Mouse (Mus musculus) midbrain, embryonic 13.5 days (tissue): ENCODE measurements around the gene Rln1. TPM values are rescaled to one million over a fixed set of nuclear protein-coding genes. Genes with fewer than 3 reads are reported as not detected.

ENCODE experiments used
- polyA plus RNA-seq: library from polyadenylated mRNA; unstranded; fragments of >200 nt; fragmentation: Nextera tagmentation; extraction: Ambion mirVana; gene quantifications from 2 replicates; pipeline ENCODE4 v1.2.1, GENCODE M21; 2015

The Rln1 gene
- polyA plus RNA-seq, 1 experiment from 2014 or later: 1.0 TPM

Other genes with a start within 250 kb of the Rln1 start
- 29.2 and 29.7 TPM in 2 replicates for gene Rcl1, start 233.3 kb downstream of the Rln1 start, polyA plus RNA-seq
- gene Jak2, start 82.8 kb downstream of the Rln1 start, polyA plus RNA-seq: 13.4 and 14.6 TPM in 2 replicates
- 2.6 and 2.9 TPM in 2 replicates for gene Insl6, start 9.3 kb downstream of the Rln1 start, polyA plus RNA-seq
- gene Plgrkt, start 32.7 kb upstream of the Rln1 start, polyA plus RNA-seq: 93.9 and 97.1 TPM in 2 replicates
- 0.27 and 0.70 TPM in 2 replicates for gene Cd274, start 32.8 kb upstream of the Rln1 start, polyA plus RNA-seq
- gene Pdcd1lg2, start 76.2 kb upstream of the Rln1 start, polyA plus RNA-seq: 0.09 TPM in 1 of 2 replicates, not detected in the other
- gene Ric1, start 187.6 kb upstream of the Rln1 start, polyA plus RNA-seq: 11.9 and 13.0 TPM in 2 replicates